Mouse (Mus musculus) left cerebral cortex, adult 9 months (tissue): ENCODE data around the gene Ndufa10.
"Not testable (repeated sequence)": the region's sequence is repeated elsewhere in the genome, so short reads cannot be mapped to it uniquely, and the experiment has no call there.

Experiments
- DNase-seq, 2 experiments: peaks; one replicate each; pipeline ENCODE4 v3.0.0; 2022; ENCODE audit warnings: low spot score in 2 of 2

Ndufa10 gene

GRCm38 (mm10) chr1:92473165-92474041 is at the start of gene Ndufa10:
Gene Ndufa10, minus strand, starts transcription at chr1:92473860.
- peak; percentile 76 to 93 for DNase-seq

GRCm38 (mm10) chr1:92521376-92521775 is 47.7 kb upstream of the Ndufa10 start:
- DNase-seq: peak in 1 of 2 experiments; percentile 23

GRCm38 (mm10) chr1:92519046-92519445 is 45.4 kb upstream of the Ndufa10 start:
- DNase-seq: peak; percentile 32 to 65

GRCm38 (mm10) chr1:92518561-92518960 is 44.9 kb upstream of the Ndufa10 start, which contains the start of gene Olfr1414:
Gene Olfr1414, minus strand, starts transcription at chr1:92518661.
- DNase-seq: no peak

- no peak for DNase-seq
Observed at GRCm38 (mm10) chr1:92515390-92515789, 41.7 kb upstream of the Ndufa10 start.

GRCm38 (mm10) chr1:92511646-92512045 is 38.0 kb upstream of the Ndufa10 start:
- not testable (repeated sequence) for DNase-seq

- no peak for DNase-seq
Observed at GRCm38 (mm10) chr1:92496001-92496400, 22.3 kb upstream of the Ndufa10 start, which contains the start of gene Olfr1415. Gene Olfr1415, minus strand, starts transcription at chr1:92496101.

GRCm38 (mm10) chr1:92485013-92485412 is 11.4 kb upstream of the Ndufa10 start, which contains the start of gene Olfr1416:
Gene Olfr1416, minus strand, starts transcription at chr1:92485113.
- DNase-seq: no peak

GRCm38 (mm10) chr1:92474066-92474578 is 462 bp upstream of the Ndufa10 start:
- no peak for DNase-seq

- DNase-seq: no peak
Observed at GRCm38 (mm10) chr1:92468891-92469290, 4.8 kb downstream of the Ndufa10 start.

- no peak for DNase-seq
Observed at GRCm38 (mm10) chr1:92458416-92458815, 15.2 kb downstream of the Ndufa10 start.

GRCm38 (mm10) chr1:92457758-92458157 is 15.9 kb downstream of the Ndufa10 start:
- DNase-seq: no peak

- DNase-seq: peak in 1 of 2 experiments; percentile 31
Observed at GRCm38 (mm10) chr1:92453751-92454445, 19.8 kb downstream of the Ndufa10 start.

GRCm38 (mm10) chr1:92448293-92448692 is 25.4 kb downstream of the Ndufa10 start:
- DNase-seq: no peak

- no peak for DNase-seq
Observed at GRCm38 (mm10) chr1:92441453-92442063, 32.1 kb downstream of the Ndufa10 start.

- no peak for DNase-seq
Observed at GRCm38 (mm10) chr1:92440066-92440750, 33.5 kb downstream of the Ndufa10 start.

GRCm38 (mm10) chr1:92437678-92438271 is 35.9 kb downstream of the Ndufa10 start:
- DNase-seq: peak; percentile 23 to 68

GRCm38 (mm10) chr1:92436831-92437321 is 36.8 kb downstream of the Ndufa10 start:
- no peak for DNase-seq

GRCm38 (mm10) chr1:92434986-92435385 is 38.7 kb downstream of the Ndufa10 start:
- DNase-seq: no peak

- DNase-seq: no peak
Observed at GRCm38 (mm10) chr1:92432791-92433190, 40.9 kb downstream of the Ndufa10 start.

GRCm38 (mm10) chr1:92432098-92432497 is 41.6 kb downstream of the Ndufa10 start:
- DNase-seq: no peak
